Mouse (Mus musculus): ENCODE data around the gene Hnrnph3. TPM values are rescaled to one million over a fixed set of nuclear protein-coding genes. Genes with fewer than 3 reads are reported as not detected.

The Hnrnph3 gene
- polyA plus RNA-seq, 1 experiment from 2014 or later = 115 TPM

DNA sequence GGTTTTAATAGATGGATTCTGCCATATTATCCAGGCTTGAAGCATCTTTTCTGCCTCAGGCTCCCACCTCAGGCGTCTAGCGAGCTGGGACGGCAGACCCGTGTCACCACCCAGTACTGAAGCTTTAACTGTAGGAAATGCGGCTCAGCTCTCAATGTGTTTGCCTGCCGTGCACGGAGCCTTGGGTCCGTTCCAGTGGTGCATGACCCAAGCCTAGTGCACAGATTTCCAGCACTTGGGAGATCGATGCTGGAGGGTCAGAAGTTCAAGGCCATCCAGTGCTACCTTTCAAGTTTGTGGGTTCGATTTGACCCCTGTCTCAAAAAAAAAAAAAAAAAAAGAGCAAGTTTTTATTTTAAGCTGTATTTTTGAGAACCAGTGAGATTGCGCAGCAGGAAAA lies 58.2 kb downstream of the Hnrnph3 start:
- Histone ChIP-seq H3K4me1 (no peaks in the 10 kb centered on the region), H3K27ac (no peak overlapping the region), H3K27me3 (ENCODE audit: insufficient read depth, poor library complexity, severe bottlenecking) (no peaks in the 10 kb centered on the region), H3K4me3 (no peak overlapping the region), H3K9me3 (no peaks in the 10 kb centered on the region), H3K36me3 (peaks cover 95% of the 10 kb centered on the region)
- DNase-seq (ENCODE audit: low spot score) = no peak
- 94% methylated on average over 11 of the region's 11 CpGs for WGBS

Other genes starting within 250 kb of the Hnrnph3 start
- 106 and 127 TPM in 2 replicates for gene Ccar1, start 231.9 kb downstream of the Hnrnph3 start, polyA plus RNA-seq (2016; fragmentation: Nextera tagmentation; extraction: Ambion mirVana)
- gene Tet1, start 115.2 kb downstream of the Hnrnph3 start, polyA plus RNA-seq (2016; fragmentation: Nextera tagmentation; extraction: Ambion mirVana) = 25.6 and 30.3 TPM in 2 replicates
- gene Slc25a16, start 103.6 kb downstream of the Hnrnph3 start, polyA plus RNA-seq (2016; fragmentation: Nextera tagmentation; extraction: Ambion mirVana) = 11.6 and 12.6 TPM in 2 replicates
- 31.7 and 32.7 TPM in 2 replicates for gene Dna2, start 77.2 kb downstream of the Hnrnph3 start, polyA plus RNA-seq (2016; fragmentation: Nextera tagmentation; extraction: Ambion mirVana)
- 14.6 and 17.7 TPM in 2 replicates for gene Rufy2, start 44.0 kb downstream of the Hnrnph3 start, polyA plus RNA-seq (2016; fragmentation: Nextera tagmentation; extraction: Ambion mirVana)
- 0.27 and 0.77 TPM in 2 replicates for gene Pbld2, start 98 bp upstream of the Hnrnph3 start, polyA plus RNA-seq (2016; fragmentation: Nextera tagmentation; extraction: Ambion mirVana)
- gene Pbld1, start 35.9 kb upstream of the Hnrnph3 start, polyA plus RNA-seq (2016; fragmentation: Nextera tagmentation; extraction: Ambion mirVana) = 0.42 and 1.7 TPM in 2 replicates
- not detected in 2 replicates for gene Atoh7, start 75.4 kb upstream of the Hnrnph3 start, polyA plus RNA-seq (2016; fragmentation: Nextera tagmentation; extraction: Ambion mirVana)
- gene Mypn, start 179.7 kb upstream of the Hnrnph3 start, polyA plus RNA-seq (2016; fragmentation: Nextera tagmentation; extraction: Ambion mirVana) = 1.0 and 4.2 TPM in 2 replicates
- 36.0 and 38.4 TPM in 2 replicates for gene Herc4, start 219.6 kb upstream of the Hnrnph3 start, polyA plus RNA-seq (2016; fragmentation: Nextera tagmentation; extraction: Ambion mirVana)